Mouse (Mus musculus): ENCODE results near the gene Art3.
A peak's percentile ranks its signal among the peaks of the same experiment; 100 is the strongest.

Gene Art3

GRCm38 (mm10) chr5:92374721-92375142 lies 43.1 kb downstream of the Art3 start:
- ATAC-seq (ENCODE audit: insufficient number of reproducible peaks, low FRiP score, low TSS enrichment): no peak

GRCm38 (mm10) chr5:92375368-92375767 lies 43.7 kb downstream of the Art3 start:
- ATAC-seq (ENCODE audit: insufficient number of reproducible peaks, low FRiP score, low TSS enrichment): no peak

GRCm38 (mm10) chr5:92376795-92377405 lies 45.3 kb downstream of the Art3 start:
- no peak for ATAC-seq (ENCODE audit: insufficient number of reproducible peaks, low FRiP score, low TSS enrichment)

- ATAC-seq (ENCODE audit: insufficient number of reproducible peaks, low FRiP score, low TSS enrichment): no peak; the same call in 1 of the 2 replicates
Observed at GRCm38 (mm10) chr5:92381550-92382348, 50.1 kb downstream of the Art3 start.

- no peak for ATAC-seq (ENCODE audit: insufficient number of reproducible peaks, low FRiP score, low TSS enrichment)
Observed at GRCm38 (mm10) chr5:92382349-92382679, 50.7 kb downstream of the Art3 start.

- no peak for ATAC-seq (ENCODE audit: insufficient number of reproducible peaks, low FRiP score, low TSS enrichment)
Observed at GRCm38 (mm10) chr5:92383747-92384146, 52.1 kb downstream of the Art3 start.

GRCm38 (mm10) chr5:92384855-92385254 lies 53.2 kb downstream of the Art3 start:
- ATAC-seq (ENCODE audit: insufficient number of reproducible peaks, low FRiP score, low TSS enrichment): no peak

GRCm38 (mm10) chr5:92386102-92386501 lies 54.5 kb downstream of the Art3 start:
- ATAC-seq (ENCODE audit: insufficient number of reproducible peaks, low FRiP score, low TSS enrichment): no peak

- no peak for ATAC-seq (ENCODE audit: insufficient number of reproducible peaks, low FRiP score, low TSS enrichment)
Observed at GRCm38 (mm10) chr5:92386643-92387042, 55.0 kb downstream of the Art3 start.

GRCm38 (mm10) chr5:92387433-92387832 lies 55.8 kb downstream of the Art3 start:
- no peak for ATAC-seq (ENCODE audit: insufficient number of reproducible peaks, low FRiP score, low TSS enrichment)

- no peak for ATAC-seq (ENCODE audit: insufficient number of reproducible peaks, low FRiP score, low TSS enrichment)
Observed at GRCm38 (mm10) chr5:92389977-92390376, 58.4 kb downstream of the Art3 start.

- no peak for ATAC-seq (ENCODE audit: insufficient number of reproducible peaks, low FRiP score, low TSS enrichment)
Observed at GRCm38 (mm10) chr5:92390615-92391014, 59.0 kb downstream of the Art3 start.

- no peak for ATAC-seq (ENCODE audit: insufficient number of reproducible peaks, low FRiP score, low TSS enrichment)
Observed at GRCm38 (mm10) chr5:92392542-92392941, 60.9 kb downstream of the Art3 start.

- no peak for ATAC-seq (ENCODE audit: insufficient number of reproducible peaks, low FRiP score, low TSS enrichment)
Observed at GRCm38 (mm10) chr5:92393863-92394262, 62.2 kb downstream of the Art3 start.

GRCm38 (mm10) chr5:92395764-92396163 lies 64.1 kb downstream of the Art3 start:
- ATAC-seq (ENCODE audit: insufficient number of reproducible peaks, low FRiP score, low TSS enrichment): no peak

- ATAC-seq (ENCODE audit: insufficient number of reproducible peaks, low FRiP score, low TSS enrichment): no peak
Observed at GRCm38 (mm10) chr5:92396476-92396875, 64.8 kb downstream of the Art3 start.

- ATAC-seq (ENCODE audit: insufficient number of reproducible peaks, low FRiP score, low TSS enrichment): peak; percentile 79; the same call in 1 of the 2 replicates
Observed at GRCm38 (mm10) chr5:92398153-92398552, 66.5 kb downstream of the Art3 start.

- ATAC-seq (ENCODE audit: insufficient number of reproducible peaks, low FRiP score, low TSS enrichment): no peak
Observed at GRCm38 (mm10) chr5:92402816-92403215, 71.2 kb downstream of the Art3 start.

- ATAC-seq (ENCODE audit: insufficient number of reproducible peaks, low FRiP score, low TSS enrichment): no peak
Observed at GRCm38 (mm10) chr5:92403562-92404399, 72.2 kb downstream of the Art3 start.

- no peak for ATAC-seq (ENCODE audit: insufficient number of reproducible peaks, low FRiP score, low TSS enrichment)
Observed at GRCm38 (mm10) chr5:92404400-92404678, 72.7 kb downstream of the Art3 start.

Data from cerebellum, adult (tissue).